Mouse (Mus musculus) brain, embryonic 14.5 days (tissue): ENCODE data around the gene Tbc1d8. TPM values are rescaled to one million over a fixed set of nuclear protein-coding genes. Genes with fewer than 3 reads are reported as not detected.
A peak's percentile ranks its signal among the peaks of the same experiment; 100 is the strongest.

ENCODE experiments used
- DNase-seq: peaks from one replicate; pipeline ENCODE4 v3.0.0-alpha.2; 2011; ENCODE audit warnings: low read depth
- CTCF ChIP-seq: fragments of 200-500 bp; IDR thresholded peaks from 2 replicates; pipeline ENCODE4 v1.5.1; 2012; ENCODE audit warnings: inconsistent platforms, mild to moderate bottlenecking, moderate library complexity, borderline replicate concordance; ENCODE audit not compliant: insufficient read depth, insufficient read length; ENCODE audit errors: extremely low read depth
- POLR2A ChIP-seq: fragments of 200-500 bp; IDR thresholded peaks from 2 replicates; pipeline ENCODE4 v1.6.1; 2012; ENCODE audit warnings: mild to moderate bottlenecking, inconsistent platforms, borderline replicate concordance; ENCODE audit not compliant: poor library complexity, insufficient read depth, insufficient read length, severe bottlenecking; ENCODE audit errors: extremely low read depth
- polyA plus RNA-seq: library from polyadenylated mRNA; depleted of rRNA; stranded (reverse); fragments of >200 nt; gene quantifications from 2 replicates; pipeline ENCODE4 v1.2.3, GENCODE M21; 2012

Tbc1d8 gene
- polyA plus RNA-seq, 1 experiment: 12.6 TPM

DNA sequence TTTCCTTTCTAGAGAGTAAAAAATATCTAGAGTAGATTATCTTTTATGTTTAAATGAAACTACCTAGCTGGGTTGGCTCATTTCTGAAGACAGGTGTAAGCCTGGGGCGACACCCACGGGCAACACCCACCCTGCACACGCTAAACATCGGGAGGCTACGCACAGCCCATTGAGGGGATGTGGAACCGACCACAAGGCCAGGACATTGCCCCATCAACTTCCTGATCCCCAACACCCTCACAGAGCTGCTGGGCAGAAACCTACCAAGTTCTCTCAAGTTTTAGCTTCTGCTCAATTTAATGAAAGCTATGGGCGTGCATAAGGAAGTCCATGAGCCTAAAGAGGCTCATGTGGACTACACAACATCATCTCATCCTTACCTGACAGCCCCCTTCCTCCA, 9.6 kb downstream of the Tbc1d8 start:
- TF ChIP-seq POLR2A: no peak
- no peak for DNase-seq

DNA sequence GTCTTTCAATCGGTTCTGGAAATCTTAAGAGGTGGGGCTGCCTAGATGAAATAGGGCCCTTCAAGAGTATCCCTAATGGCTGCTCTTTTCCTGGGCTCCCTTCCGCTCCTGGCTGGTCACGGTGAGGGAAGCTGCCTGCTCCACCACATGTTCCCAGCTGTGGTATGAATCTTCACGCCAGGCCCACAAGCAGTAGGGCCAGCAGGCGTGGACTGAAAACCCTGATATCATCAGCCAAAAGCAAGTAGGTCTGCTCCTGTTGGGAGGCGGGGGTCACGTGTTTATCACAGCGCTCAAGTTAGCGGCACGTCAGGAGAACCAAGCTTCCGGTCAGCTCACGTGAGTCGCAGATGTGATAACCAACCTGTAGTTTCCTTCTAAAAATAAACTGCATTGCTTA, 12.0 kb downstream of the Tbc1d8 start:
- TF ChIP-seq POLR2A: no peak
- no peak for TF ChIP-seq CTCF
- DNase-seq: no peak

DNA sequence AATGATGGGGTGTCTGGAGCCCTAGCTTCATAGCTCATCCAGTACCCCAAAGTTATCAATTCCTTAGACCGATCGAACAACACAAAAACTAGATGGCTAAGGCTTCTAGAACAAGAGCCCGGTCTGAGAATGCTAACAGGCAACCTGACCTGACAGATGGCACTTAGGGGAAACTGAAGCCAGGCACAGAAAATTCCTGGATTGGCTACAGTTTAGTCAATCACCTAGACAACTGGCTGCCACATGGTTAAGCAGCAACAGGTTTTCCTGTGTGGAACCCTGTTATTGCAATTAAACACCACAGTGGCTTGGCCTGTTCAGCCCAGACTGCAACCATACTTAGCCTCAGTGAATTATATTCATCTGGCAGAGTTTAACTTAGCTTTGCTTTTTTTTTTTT, 13.8 kb downstream of the Tbc1d8 start:
- no peak for DNase-seq
- TF ChIP-seq CTCF (no peak), POLR2A (no peak)

DNA sequence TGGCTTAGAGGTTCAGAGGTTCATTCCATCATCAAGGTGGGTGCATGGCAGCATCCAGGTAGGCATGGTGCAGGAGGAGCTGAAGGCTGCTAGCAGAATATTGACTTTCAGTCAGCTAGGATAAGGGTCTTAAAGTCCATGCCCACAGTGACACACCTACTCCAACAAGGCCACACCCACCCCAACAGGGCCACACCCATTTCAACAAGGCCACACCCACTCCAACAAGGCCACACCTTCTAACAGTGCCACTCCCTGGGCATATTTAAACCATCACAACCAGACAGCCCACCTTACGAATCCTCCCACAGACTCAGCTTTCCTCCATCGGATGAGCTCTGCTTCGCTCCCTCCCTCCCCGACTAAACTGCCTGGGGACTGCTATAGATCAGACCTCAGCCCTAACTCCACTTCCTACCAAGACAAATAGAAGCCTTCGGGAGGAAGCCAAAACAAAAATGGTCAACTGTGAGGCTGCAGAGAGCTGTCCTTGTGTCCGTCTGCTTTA, 15.6 kb downstream of the Tbc1d8 start:
- no peak for DNase-seq
- TF ChIP-seq CTCF (no peak), POLR2A (no peak)

DNA sequence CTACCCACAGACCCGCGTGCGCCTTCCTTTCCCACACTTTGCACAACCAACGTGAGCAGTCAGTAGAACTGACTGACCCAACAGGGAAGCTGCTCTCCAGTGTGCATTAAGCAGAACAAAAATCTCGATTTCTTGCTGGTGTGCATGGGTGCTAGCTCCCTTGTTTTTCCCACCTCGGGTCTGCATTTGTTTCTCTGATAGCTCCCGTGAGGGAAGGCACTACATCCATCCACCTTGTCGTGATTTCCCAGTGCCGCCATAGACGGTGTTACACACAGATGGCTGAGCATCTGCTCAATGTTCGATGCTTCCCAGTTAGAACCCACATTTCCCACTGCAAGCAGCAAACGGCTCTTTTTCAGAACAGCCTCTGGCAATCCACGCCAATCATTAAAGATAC, 16.5 kb downstream of the Tbc1d8 start:
- peak; percentile 64 for DNase-seq
- TF ChIP-seq CTCF: no peak
- TF ChIP-seq POLR2A: no peak

DNA sequence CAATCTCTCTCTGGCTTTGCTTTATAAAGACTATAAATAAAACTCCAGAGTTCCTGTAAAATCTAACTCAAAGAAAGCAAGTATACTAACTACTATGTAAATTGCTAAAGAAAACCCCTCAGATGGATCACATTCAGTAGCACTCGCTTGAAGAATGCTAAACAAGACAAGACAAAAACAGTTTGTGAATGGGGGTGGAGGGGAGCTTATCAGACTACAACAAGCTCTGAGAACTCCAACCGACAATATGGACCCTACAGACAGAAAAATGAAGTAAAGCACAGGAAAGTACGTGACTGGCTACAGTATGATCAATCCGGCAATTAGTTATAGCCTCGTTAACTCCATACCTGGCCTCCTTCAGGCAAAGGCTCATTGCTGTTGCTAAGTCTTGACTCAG, 18.1 kb downstream of the Tbc1d8 start:
- no peak for TF ChIP-seq POLR2A
- TF ChIP-seq CTCF: no peak
- no peak for DNase-seq

DNA sequence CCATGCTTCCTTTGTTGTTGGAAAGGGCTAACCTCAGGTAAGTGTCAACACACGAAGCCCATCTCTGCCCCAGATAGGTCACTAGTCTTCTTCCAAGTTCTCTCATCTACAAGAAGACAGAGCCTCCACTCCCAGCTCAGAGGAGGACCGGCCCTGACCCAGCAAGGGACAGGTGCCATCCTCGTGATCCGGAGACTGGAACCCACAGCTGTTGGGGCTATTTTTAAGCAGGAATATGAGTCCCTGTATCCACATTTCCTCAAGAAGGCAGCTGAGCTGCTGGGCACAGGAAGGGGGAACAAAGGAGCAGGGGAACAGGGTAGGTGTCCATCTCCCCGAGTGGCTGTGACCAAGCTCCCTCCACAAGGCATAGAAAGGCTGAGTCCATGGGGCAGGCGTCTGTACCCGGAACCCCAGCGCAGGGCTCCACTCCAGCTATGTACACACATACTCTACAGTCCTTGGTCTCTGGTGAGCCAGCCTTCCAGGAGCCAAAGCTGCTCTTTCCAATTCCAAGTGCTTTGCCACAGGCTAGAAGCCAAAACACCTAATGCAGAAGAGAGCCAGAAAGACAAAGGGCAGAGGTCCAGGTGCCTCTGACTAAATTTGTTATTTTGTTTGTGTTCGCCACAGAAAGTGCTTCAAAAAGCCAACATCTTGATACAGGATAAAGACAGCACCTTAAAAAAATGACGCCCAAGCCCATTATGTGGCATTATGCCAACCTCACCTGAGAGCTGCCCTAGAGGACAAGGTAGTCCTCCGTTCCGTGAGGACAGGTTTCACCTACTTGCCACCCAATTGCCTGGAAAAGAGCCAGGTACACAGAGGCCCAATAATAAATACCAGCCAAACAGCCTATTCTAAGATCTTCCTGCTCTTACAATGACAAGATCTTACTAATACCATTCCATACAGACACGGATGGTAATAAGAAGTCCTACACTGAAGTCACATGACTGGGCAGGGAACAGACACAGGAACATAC, 20.4 kb downstream of the Tbc1d8 start:
- TF ChIP-seq CTCF (no peak), POLR2A (no peak)
- no peak for DNase-seq

DNA sequence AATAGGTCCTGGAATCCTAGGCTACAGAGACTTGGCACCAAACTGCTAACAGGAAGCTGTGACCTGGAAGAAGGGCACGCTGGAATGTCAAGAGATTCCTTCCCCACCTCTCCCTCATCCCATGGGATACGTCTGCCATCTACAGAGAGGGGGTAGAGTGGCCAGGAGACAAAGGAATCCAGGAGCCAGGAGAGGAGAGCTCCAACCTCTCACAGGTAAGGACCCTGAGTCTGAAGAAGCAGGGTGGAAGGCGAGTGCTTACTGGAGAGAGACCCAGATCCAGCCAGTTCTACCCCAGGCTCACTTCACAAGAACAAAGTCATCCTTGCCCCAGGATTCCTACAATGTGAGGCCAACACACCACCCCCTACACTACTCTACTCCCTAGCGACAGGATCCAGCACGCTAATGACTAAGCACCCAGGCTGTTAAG, 22.1 kb downstream of the Tbc1d8 start:
- TF ChIP-seq POLR2A (no peak), CTCF (no peak)
- DNase-seq: no peak

DNA sequence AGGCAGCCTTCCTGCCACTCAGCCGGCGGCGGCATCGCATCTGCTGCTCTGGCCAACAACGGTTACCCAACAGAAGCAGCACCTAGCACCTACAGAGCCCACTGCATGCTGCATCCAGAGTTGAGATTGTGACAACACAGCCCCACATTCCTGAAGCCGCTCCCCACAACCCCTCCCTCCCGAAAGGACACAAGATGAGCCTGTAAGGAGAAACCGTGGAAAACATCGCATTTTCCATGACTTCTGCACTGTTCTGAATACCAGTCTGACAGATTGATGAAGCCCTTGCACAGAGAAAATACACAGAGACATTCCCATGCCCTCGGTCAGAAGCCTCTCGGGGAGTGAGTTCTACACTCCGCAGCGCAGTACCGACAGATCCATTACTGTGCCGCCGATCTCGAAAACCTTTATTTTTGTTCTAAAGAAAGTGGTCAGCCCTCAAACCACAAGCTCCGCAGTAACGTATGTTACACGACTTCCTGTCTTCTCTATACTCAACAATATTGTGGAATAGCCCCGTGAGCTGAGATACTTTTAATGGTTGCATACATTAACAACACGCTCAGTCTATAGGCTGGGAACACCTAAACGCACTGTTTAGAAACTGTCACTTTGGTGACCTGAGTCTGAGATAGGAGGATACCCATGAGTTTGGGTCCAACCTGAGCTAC, 23.1 kb downstream of the Tbc1d8 start:
- TF ChIP-seq CTCF: no peak
- TF ChIP-seq POLR2A: no peak

DNA sequence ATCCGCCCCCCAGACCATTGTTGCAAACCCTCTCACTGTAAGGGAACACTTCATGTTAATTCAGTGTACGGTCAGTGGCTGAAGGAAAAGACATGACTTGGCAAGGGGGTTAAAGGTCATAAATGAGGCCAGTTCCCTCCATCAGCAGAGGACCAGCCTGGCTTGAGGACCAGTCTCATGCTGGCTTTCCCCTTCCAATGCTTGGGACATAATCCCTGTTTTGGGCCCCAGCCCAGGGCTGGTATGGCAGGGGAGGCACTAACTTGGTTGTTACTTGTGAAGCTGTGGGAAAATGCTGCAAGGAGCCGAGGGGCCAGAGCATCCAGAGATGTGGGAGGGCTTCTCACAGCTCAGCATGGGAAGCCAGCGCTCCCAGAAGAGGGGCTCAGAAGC, 23.8 kb downstream of the Tbc1d8 start:
- TF ChIP-seq CTCF (no peak), POLR2A (no peak)
- peak; percentile 31 for DNase-seq

More for the DNA sequence above, 23.1 kb downstream of the Tbc1d8 start:
- no peak for DNase-seq

DNA sequence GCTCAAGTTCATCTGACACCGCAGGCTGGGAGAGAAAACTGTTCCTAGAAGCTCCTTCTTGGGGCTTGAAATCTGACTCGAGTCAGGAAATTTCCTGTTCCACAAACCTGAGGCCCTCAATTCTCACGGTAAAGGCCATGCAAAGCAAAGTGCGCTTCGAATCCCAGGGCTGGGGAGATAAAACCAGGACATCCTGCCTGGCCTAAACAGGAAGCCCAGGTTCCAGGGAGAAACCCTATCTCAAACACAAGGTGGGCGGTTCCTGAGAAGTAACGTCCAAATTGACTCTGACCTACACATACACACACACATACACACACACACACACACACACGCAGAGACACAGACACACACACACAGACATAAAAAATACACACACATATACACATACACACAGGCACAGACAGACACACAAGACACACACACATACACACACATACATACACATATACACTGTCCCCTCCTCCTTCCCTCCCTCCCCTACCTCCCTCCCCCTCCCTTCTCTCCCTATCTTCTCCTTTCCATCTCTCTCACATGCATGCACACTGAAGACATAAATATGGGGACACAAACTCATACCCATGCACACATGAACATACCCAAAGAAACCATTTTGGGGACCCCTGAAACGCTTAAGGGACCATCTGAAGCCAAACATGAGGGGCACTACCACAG, 24.3 kb downstream of the Tbc1d8 start:
- no peak for DNase-seq
- TF ChIP-seq POLR2A (no peak), CTCF (no peak)
